Mouse (Mus musculus) ES-E14 (cell line): Measurements from ENCODE around the gene Rapgef3. TPM values are rescaled to one million over a fixed set of nuclear protein-coding genes. Genes with fewer than 3 reads are reported as not detected.

ENCODE experiments used
- DNase-seq: peaks from one replicate; pipeline ENCODE4 v3.0.0-alpha.2; 2013; ENCODE audit warnings: low read depth, low spot score
- H3K27ac ChIP-seq: 2 replicates; pipeline ENCODE4 v1.5.1; 2012; ENCODE audit warnings: low read depth, mild to moderate bottlenecking, low read length, moderate library complexity, mixed read lengths; ENCODE audit not compliant: poor library complexity, insufficient read depth, severe bottlenecking
- H3K36me3 ChIP-seq: 2 replicates; pipeline ENCODE4 v1.6.1; 2012; ENCODE audit warnings: mild to moderate bottlenecking, low read length, moderate library complexity, mixed read lengths; ENCODE audit not compliant: control insufficient read depth, poor library complexity, insufficient read depth, severe bottlenecking
- H3K4me1 ChIP-seq, 2 experiments: fragments of 150-350 bp in 1 of 2; sonication (generic) in 1 of 2; 2 replicates each; pipeline ENCODE4 v1.6.1; 2012; ENCODE audit warnings: low read length in 2 of 2, mild to moderate bottlenecking in 1 of 2, mixed read lengths in 1 of 2; ENCODE audit not compliant: control insufficient read depth in 2 of 2, insufficient read depth in 2 of 2, poor library complexity in 1 of 2
- H3K4me3 ChIP-seq, 2 experiments: fragments of 150-350 bp in 1 of 2; sonication (generic) in 1 of 2; 2 replicates each; pipeline ENCODE4 v1.5.1; 2012; ENCODE audit warnings: low read length in 2 of 2, low read depth in 1 of 2, mild to moderate bottlenecking in 1 of 2, mixed read lengths in 1 of 2; ENCODE audit not compliant: insufficient read depth in 1 of 2, poor library complexity in 1 of 2, severe bottlenecking in 1 of 2
- H3K9ac ChIP-seq: 2 replicates; pipeline ENCODE4 v1.6.1; 2012; ENCODE audit warnings: low read depth, mild to moderate bottlenecking, low read length, mixed read lengths; ENCODE audit not compliant: poor library complexity, insufficient read depth, severe bottlenecking
- H3K9me3 ChIP-seq: fragments of 150-350 bp; sonication (generic); 2 replicates; pipeline ENCODE4 v1.6.1; 2012; ENCODE audit warnings: low read depth, mild to moderate bottlenecking, low read length; ENCODE audit not compliant: control insufficient read depth, insufficient read depth
- CHD2 ChIP-seq: IDR thresholded peaks from 2 replicates; pipeline ENCODE4 v1.6.1; 2014; ENCODE audit warnings: mild to moderate bottlenecking, low read depth, low read length, inconsistent platforms
- HCFC1 ChIP-seq: IDR thresholded peaks from 2 replicates; pipeline ENCODE4 v1.6.1; 2012; ENCODE audit warnings: low read length, inconsistent platforms, borderline replicate concordance; ENCODE audit not compliant: insufficient read depth
- MAFK ChIP-seq: IDR thresholded peaks from 2 replicates; pipeline ENCODE4 v1.6.1; 2014; ENCODE audit warnings: mild to moderate bottlenecking, low read depth, low read length, inconsistent platforms; ENCODE audit not compliant: insufficient read depth
- ZC3H11A ChIP-seq: IDR thresholded peaks from 2 replicates; pipeline ENCODE4 v1.6.1; 2012; ENCODE audit warnings: low read depth, mild to moderate bottlenecking, inconsistent platforms, low read length, borderline replicate concordance
- ZNF384 ChIP-seq: IDR thresholded peaks from 2 replicates; pipeline ENCODE4 v1.6.1; 2012; ENCODE audit warnings: low read depth, low read length, inconsistent platforms
- in situ Hi-C, 2 experiments: fragments of 600-800 bp; cut with MboI; formaldehyde crosslinking; loops; one replicate each; pipeline ENCODE4 v1.15.1; 2025; ENCODE audit warnings: low sequenced_read_pairs in 2 of 2, inconsistent platforms in 1 of 2; ENCODE audit not compliant: unreplicated experiment in 2 of 2
- total RNA-seq: library from RNA; depleted of rRNA; stranded (reverse); fragments of 300-350 nt; gene quantifications from 2 replicates; pipeline ENCODE4 v1.2.3, GENCODE M21; 2012

Gene Rapgef3
- total RNA-seq, 1 experiment: 12.7 TPM

- no peak overlapping the region for H3K27ac ChIP-seq
- TF ChIP-seq ZC3H11A (no peak), HCFC1 (no peak), ZNF384 (no peak), CHD2 (no peak), MAFK (no peak)
- in situ Hi-C loops: no loop called here
- peaks cover 4 to 20% of the 10 kb centered on the region in 2 experiments; a peak in 3 of 4 replicates for H3K4me1 ChIP-seq
- peaks cover 1% of the 10 kb centered on the region; the same call in 1 of the 2 replicates for H3K36me3 ChIP-seq
- H3K9me3 ChIP-seq: no peaks in the 10 kb centered on the region
- H3K9ac ChIP-seq: no peak overlapping the region
- H3K4me3 ChIP-seq: no peak overlapping the region
- no peak for DNase-seq
Measured at GRCm38 (mm10) chr15:97754476-97754875, 13.3 kb downstream of the Rapgef3 start.

GRCm38 (mm10) chr15:97752491-97752890, 15.3 kb downstream of the Rapgef3 start:
- Histone ChIP-seq H3K4me3 (no peak overlapping the region), H3K36me3 (no peaks in the 10 kb centered on the region), H3K9me3 (no peaks in the 10 kb centered on the region), H3K27ac (no peak overlapping the region), H3K4me1 (peaks cover 4 to 20% of the 10 kb centered on the region in 2 experiments; a peak in 3 of 4 replicates), H3K9ac (no peak overlapping the region)
- in situ Hi-C loops: no loop called here
- no peak for DNase-seq
- TF ChIP-seq ZNF384: no peak
- no peak for TF ChIP-seq CHD2
- TF ChIP-seq HCFC1: no peak
- TF ChIP-seq ZC3H11A: no peak
- no peak for TF ChIP-seq MAFK

GRCm38 (mm10) chr15:97751676-97752075, 16.1 kb downstream of the Rapgef3 start:
- H3K9me3 ChIP-seq: no peaks in the 10 kb centered on the region
- in situ Hi-C loops: no loop called here

GRCm38 (mm10) chr15:97750697-97751096, 17.1 kb downstream of the Rapgef3 start:
- Histone ChIP-seq H3K4me1 (peaks cover under 1 to 16% of the 10 kb centered on the region in 2 experiments; a peak in 3 of 4 replicates), H3K9me3 (no peaks in the 10 kb centered on the region), H3K36me3 (no peaks in the 10 kb centered on the region; the same call in 1 of the 2 replicates), H3K4me3 (no peak overlapping the region), H3K9ac (no peak overlapping the region), H3K27ac (no peak overlapping the region)
- no peak for DNase-seq
- in situ Hi-C loops: no loop called here
- TF ChIP-seq ZC3H11A (no peak), ZNF384 (no peak), HCFC1 (no peak), CHD2 (no peak), MAFK (no peak)

More at GRCm38 (mm10) chr15:97751676-97752075, 16.1 kb downstream of the Rapgef3 start:
- Histone ChIP-seq H3K4me3 (no peak overlapping the region), H3K27ac (no peak overlapping the region; the same call in 1 of the 2 replicates), H3K4me1 (peaks cover 4 to 20% of the 10 kb centered on the region in 2 experiments; a peak in 3 of 4 replicates), H3K9ac (no peak overlapping the region), H3K36me3 (no peaks in the 10 kb centered on the region; the same call in 1 of the 2 replicates)
- DNase-seq: no peak
- TF ChIP-seq ZC3H11A: 0 out of 2 replicates have a peak, but pooled peaks have one; percentile 13
- TF ChIP-seq HCFC1: no peak
